Mouse (Mus musculus) Muller cell, postnatal 12 days (primary cell): Measurements from ENCODE around the gene Rpap1.

Experiments used
- DNase-seq: peaks from one replicate; pipeline ENCODE4 v3.0.0-alpha.2; 2015; ENCODE audit errors: inconsistent ontology term

Gene Rpap1

GRCm38 (mm10) chr2:119799181-119799960 lies 12.0 kb upstream of the Rpap1 start:
- DNase-seq = peak; percentile 58

GRCm38 (mm10) chr2:119798246-119798927 lies 11.1 kb upstream of the Rpap1 start:
- peak; percentile 75 for DNase-seq

GRCm38 (mm10) chr2:119797279-119797783 lies 10.0 kb upstream of the Rpap1 start, which contains the start of gene Tyro3:
Gene Tyro3, plus strand, starts transcription at chr2:119797733.
- no peak for DNase-seq

GRCm38 (mm10) chr2:119789996-119790395 lies 2.7 kb upstream of the Rpap1 start:
- DNase-seq = no peak

- no peak for DNase-seq
Measured at GRCm38 (mm10) chr2:119767246-119767645, 20.1 kb downstream of the Rpap1 start.

GRCm38 (mm10) chr2:119763924-119764323 lies 23.4 kb downstream of the Rpap1 start:
- no peak for DNase-seq

GRCm38 (mm10) chr2:119762276-119762675 lies 25.1 kb downstream of the Rpap1 start:
- DNase-seq = no peak

GRCm38 (mm10) chr2:119760251-119760650 lies 27.1 kb downstream of the Rpap1 start, which contains the start of gene Ltk:
Gene Ltk, minus strand, starts transcription at chr2:119760431.
- no peak for DNase-seq

GRCm38 (mm10) chr2:119758844-119759835 lies 28.2 kb downstream of the Rpap1 start:
- DNase-seq = no peak

- DNase-seq = peak; percentile 42
Measured at GRCm38 (mm10) chr2:119758101-119758843, 29.1 kb downstream of the Rpap1 start.

GRCm38 (mm10) chr2:119757601-119758100 lies 29.7 kb downstream of the Rpap1 start:
- DNase-seq = peak; percentile 31

GRCm38 (mm10) chr2:119749260-119749659 lies 38.1 kb downstream of the Rpap1 start:
- no peak for DNase-seq

GRCm38 (mm10) chr2:119747554-119747953 lies 39.8 kb downstream of the Rpap1 start:
- no peak for DNase-seq

- peak; percentile 19 for DNase-seq
Measured at GRCm38 (mm10) chr2:119745281-119745680, 42.1 kb downstream of the Rpap1 start.

- DNase-seq = no peak
Measured at GRCm38 (mm10) chr2:119744163-119745111, 42.9 kb downstream of the Rpap1 start.

- no peak for DNase-seq
Measured at GRCm38 (mm10) chr2:119743808-119744162, 43.6 kb downstream of the Rpap1 start.

GRCm38 (mm10) chr2:119743176-119743807 lies 44.0 kb downstream of the Rpap1 start:
- no peak for DNase-seq

GRCm38 (mm10) chr2:119742461-119743175 lies 44.7 kb downstream of the Rpap1 start:
- DNase-seq = peak; percentile 36
